Mouse (Mus musculus) brown adipose tissue, adult 24 weeks (tissue): ENCODE results near the gene Zfp956. TPM values are rescaled to one million over a fixed set of nuclear protein-coding genes. Genes with fewer than 3 reads are reported as not detected.

ENCODE experiments used
- H3K27ac ChIP-seq: fragments of 200-500 bp; replicated peaks from 2 replicates; pipeline ENCODE4 v1.5.1; 2012; ENCODE audit warnings: low read depth, mild to moderate bottlenecking, low read length
- H3K4me1 ChIP-seq: fragments of 200-500 bp; 2 replicates; pipeline ENCODE4 v1.6.1; 2012; ENCODE audit warnings: low read length, mixed read lengths; ENCODE audit not compliant: control insufficient read depth, insufficient read depth, insufficient read length
- H3K4me3 ChIP-seq: fragments of 200-500 bp; 2 replicates; pipeline ENCODE4 v1.5.1; 2012; ENCODE audit warnings: low read depth, mild to moderate bottlenecking, low read length, moderate library complexity; ENCODE audit not compliant: insufficient read depth
- polyA plus RNA-seq: library from polyadenylated mRNA; stranded (reverse); fragments of >200 nt; gene quantifications from 2 replicates; pipeline ENCODE4 v1.2.4, GENCODE M21; 2012; ENCODE audit not compliant: missing spikeins, insufficient read depth, insufficient read length

Zfp956 gene
- 1.9 TPM in 1 of 2 replicates, not detected in the other for polyA plus RNA-seq

- peak within 1 kb of the TSS; percentile 66 for H3K4me3 ChIP-seq
- no peak within 1 kb of the TSS for H3K27ac ChIP-seq
- no peaks in the 10 kb centered on the region for H3K4me1 ChIP-seq
Measured at GRCm38 (mm10) chr6:47953191-47953726, at the start of gene Zfp956. Gene Zfp956, plus strand, starts transcription at chr6:47953390.

GRCm38 (mm10) chr6:47903587-47903986, 49.6 kb upstream of the Zfp956 start:
- Histone ChIP-seq H3K27ac (no peak overlapping the region), H3K4me3 (no peak overlapping the region), H3K4me1 (no peaks in the 10 kb centered on the region)

GRCm38 (mm10) chr6:47904361-47904760, 48.8 kb upstream of the Zfp956 start:
- Histone ChIP-seq H3K4me3 (no peak overlapping the region), H3K4me1 (no peaks in the 10 kb centered on the region), H3K27ac (no peak overlapping the region)

GRCm38 (mm10) chr6:47904917-47905695, 48.1 kb upstream of the Zfp956 start:
- Histone ChIP-seq H3K4me3 (no peak overlapping the region), H3K4me1 (no peaks in the 10 kb centered on the region), H3K27ac (no peak overlapping the region)

DNA sequence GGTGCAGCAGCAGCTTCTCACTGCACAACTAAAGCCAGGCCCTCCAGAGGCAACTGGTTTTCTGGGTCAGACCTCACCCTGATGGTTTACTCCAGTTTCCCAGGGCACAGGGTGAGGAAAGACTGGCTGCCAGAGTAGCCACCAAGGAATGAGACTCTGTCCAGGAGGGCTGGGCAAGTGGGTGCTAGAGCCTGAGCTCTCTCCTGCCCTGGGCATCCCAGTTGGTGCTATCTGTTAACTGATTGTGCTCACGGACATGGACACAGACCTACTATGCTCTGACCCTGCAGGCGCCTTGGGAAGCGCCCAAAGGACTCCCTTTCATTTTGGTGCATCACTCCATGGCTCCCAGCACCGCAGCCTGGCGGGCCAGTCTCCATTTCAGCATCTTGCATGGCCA, 46.9 kb upstream of the Zfp956 start:
- Histone ChIP-seq H3K4me1 (no peaks in the 10 kb centered on the region), H3K4me3 (no peak overlapping the region), H3K27ac (no peak overlapping the region)

DNA sequence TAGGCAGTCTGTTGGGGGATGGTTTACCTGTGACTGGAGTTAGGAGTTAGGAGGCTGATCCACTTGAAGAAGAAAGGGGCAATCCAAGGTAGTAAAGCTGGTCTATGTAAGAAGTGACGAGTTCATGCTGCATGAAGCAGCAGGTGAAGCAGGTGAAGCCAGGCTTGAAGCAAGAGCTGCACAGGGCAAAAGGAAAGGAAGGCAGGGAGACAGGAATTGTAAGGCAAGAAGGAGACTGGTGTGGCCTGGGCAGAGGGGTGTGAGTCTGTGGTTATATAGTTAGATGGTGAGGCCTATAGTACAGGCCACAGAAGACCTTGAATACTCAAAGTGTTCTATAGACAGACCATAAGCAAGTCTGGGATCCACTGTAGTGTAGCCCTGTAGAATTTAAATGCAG, 44.2 kb upstream of the Zfp956 start:
- Histone ChIP-seq H3K27ac (no peak overlapping the region), H3K4me1 (no peaks in the 10 kb centered on the region), H3K4me3 (no peak overlapping the region)

DNA sequence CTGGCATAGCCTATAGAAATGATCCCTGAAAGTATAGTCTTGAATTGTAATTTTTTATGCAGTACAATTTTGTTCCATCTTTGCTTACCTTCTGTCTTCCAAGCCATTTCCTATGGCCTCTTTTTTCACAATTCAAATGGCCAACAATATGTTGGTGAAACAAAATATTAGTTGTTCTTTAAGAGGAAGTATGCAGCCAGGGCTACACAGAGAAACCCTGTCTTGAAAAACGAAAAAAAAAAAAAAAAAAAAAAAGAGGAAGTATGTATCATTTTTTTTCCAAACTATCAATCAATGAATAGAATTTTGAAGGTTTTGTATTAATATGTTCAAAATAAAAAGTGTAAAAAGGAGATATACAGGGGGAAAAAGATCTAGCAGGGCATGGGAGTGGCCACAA, 41.5 kb upstream of the Zfp956 start:
- Histone ChIP-seq H3K27ac (no peak overlapping the region), H3K4me3 (no peak overlapping the region), H3K4me1 (no peaks in the 10 kb centered on the region)

DNA sequence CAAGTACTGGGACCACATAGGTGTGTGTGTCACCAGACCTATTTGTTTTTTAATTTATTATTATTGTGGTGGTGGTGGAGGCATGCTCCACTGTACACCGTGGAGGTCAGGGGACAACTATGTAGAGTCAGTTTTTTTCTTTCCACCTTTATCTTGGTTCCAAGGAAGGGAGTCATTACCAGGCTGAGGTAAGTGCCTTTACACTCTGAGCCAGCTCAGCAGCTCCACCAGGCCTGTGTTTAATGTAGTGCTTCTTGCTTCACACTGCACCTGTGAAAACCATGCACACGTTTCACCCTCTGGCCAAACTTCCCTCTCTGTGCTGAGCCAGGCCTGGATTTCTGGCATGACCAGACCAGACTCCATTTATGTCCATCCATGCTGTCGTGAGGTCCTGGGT, 40.2 kb upstream of the Zfp956 start:
- H3K4me1 ChIP-seq = no peaks in the 10 kb centered on the region

GRCm38 (mm10) chr6:47917051-47917450, 36.1 kb upstream of the Zfp956 start:
- Histone ChIP-seq H3K27ac (no peak overlapping the region), H3K4me3 (no peak overlapping the region), H3K4me1 (peaks cover 5% of the 10 kb centered on the region)

More for the DNA sequence above, 40.2 kb upstream of the Zfp956 start:
- Histone ChIP-seq H3K27ac (no peak overlapping the region), H3K4me3 (no peak overlapping the region)

DNA sequence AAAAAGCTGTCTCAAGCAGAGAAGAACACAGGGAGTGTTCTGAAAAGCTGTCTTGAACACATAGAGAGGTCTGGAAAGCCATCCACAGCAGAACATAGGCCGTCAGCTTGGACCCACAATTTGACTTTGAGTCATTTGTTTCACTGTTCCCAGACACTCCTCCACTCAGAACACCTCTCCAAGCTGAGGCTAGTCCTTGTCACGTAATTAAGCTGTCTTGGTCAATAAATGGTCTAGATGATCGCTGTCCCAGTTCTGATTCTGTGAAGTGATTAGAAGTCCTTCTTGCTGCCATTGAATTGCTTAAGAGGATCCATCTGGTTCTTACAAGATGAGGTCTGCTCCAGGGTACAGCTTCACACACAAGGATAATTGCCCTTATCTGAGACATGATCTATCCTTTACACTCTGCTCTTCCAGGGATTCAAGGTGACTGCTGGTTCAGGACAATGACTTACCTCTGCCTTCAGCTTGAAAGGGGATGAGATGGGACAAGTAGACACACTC, 34.4 kb upstream of the Zfp956 start:
- H3K4me1 ChIP-seq = peaks cover 8% of the 10 kb centered on the region
- no peak overlapping the region for H3K4me3 ChIP-seq
- H3K27ac ChIP-seq = no peak overlapping the region

- Histone ChIP-seq H3K4me1 (peaks cover 8% of the 10 kb centered on the region), H3K4me3 (peak overlapping the region; percentile 98), H3K27ac (peak overlapping the region; percentile 38; the same call in 1 of the 2 replicates)
Measured at GRCm38 (mm10) chr6:47919646-47920446, 33.3 kb upstream of the Zfp956 start.

- H3K4me1 ChIP-seq = peaks cover 8% of the 10 kb centered on the region
- peak within 1 kb of the TSS; percentile 98 for H3K4me3 ChIP-seq
- peak within 1 kb of the TSS; percentile 97 for H3K27ac ChIP-seq
Measured at GRCm38 (mm10) chr6:47920447-47921340, 32.5 kb upstream of the Zfp956 start, which contains the start of gene Zfp212. Gene Zfp212, plus strand, starts transcription at chr6:47920476.

DNA sequence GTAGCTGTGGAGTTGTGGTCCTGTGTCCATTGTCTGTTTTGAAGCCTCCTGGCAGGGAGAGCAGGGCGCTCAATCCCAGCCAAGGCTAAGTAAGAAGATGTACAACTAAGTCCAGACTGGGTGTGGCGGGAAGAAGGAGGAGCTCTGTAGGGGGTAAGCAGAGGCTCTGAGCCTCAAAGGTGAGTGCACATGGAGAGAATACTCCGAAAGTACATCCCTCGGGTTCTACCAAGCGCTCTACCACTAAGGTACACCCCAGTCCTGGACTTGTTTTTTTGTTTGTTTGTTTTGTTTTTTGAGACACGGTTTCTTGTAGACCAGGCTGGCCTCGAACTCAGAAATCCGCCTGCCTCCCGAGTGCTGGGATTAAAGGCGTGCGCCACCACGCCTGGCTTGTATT, 10.7 kb upstream of the Zfp956 start:
- peaks cover 2% of the 10 kb centered on the region; the same call in 1 of the 2 replicates for H3K4me1 ChIP-seq
- peak overlapping the region; percentile 52 for H3K4me3 ChIP-seq
- no peak overlapping the region for H3K27ac ChIP-seq

- H3K27ac ChIP-seq = no peak overlapping the region
Measured at GRCm38 (mm10) chr6:47943021-47943691, 10.0 kb upstream of the Zfp956 start.

More at GRCm38 (mm10) chr6:47943021-47943691, 10.0 kb upstream of the Zfp956 start:
- H3K4me3 ChIP-seq = peak overlapping the region; percentile 52
- peaks cover 2% of the 10 kb centered on the region; the same call in 1 of the 2 replicates for H3K4me1 ChIP-seq
